Mouse (Mus musculus) large intestine, adult 2 months (tissue): ENCODE data around the gene Gtpbp4. TPM values are rescaled to one million over a fixed set of nuclear protein-coding genes. Genes with fewer than 3 reads are reported as not detected.
A peak's percentile ranks its signal among the peaks of the same experiment; 100 is the strongest.
"Not testable (repeated sequence)": the region's sequence is repeated elsewhere in the genome, so short reads cannot be mapped to it uniquely, and the experiment has no call there.

ENCODE experiments used
- DNase-seq: peaks from one replicate; pipeline ENCODE4 v3.0.0-alpha.2; 2012; ENCODE audit warnings: low read depth, low spot score
- WGBS: fragments of 180-500 bp; shearing (Covaris S2); methylation state at CpG from one replicate; pipeline ENCODE4 v1.1.7; 2018; 5-methylcytosine and 5-hydroxymethylcytosine counted together
- polyA plus RNA-seq: library from polyadenylated mRNA; depleted of rRNA; stranded (reverse); fragments of >200 nt; gene quantifications from 2 replicates; pipeline ENCODE4 v1.2.3, GENCODE M21; 2012; rRNA removed

Gtpbp4 gene
- 6.2 and 7.8 TPM in 2 replicates for polyA plus RNA-seq

GRCm38 (mm10) chr13:8995990-8996786, at the start of gene Gtpbp4:
Gtpbp4 (minus strand) TSS chr13:8996083.
- DNase-seq: peak; percentile 92

DNA sequence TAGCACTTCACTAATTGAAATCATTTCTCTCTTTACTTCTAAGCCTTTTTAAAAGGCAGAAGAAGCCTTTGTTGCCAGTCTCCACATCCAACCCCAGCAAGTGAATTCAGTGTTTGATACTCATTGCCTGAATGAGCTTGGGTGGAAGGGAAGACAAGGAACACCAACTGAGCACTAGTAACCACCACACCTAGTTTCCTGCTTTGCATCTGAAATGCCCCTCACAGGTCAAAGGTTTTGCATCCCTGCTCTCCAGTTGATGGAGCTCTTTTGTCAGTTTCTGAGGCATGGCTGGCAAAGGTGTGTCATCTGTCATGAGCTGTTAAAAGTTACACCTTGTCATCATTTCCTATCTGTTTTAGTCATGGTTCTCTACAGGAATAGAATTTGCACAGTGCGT, 48.8 kb upstream of the Gtpbp4 start:
- DNase-seq: no peak
- 100% methylated on average over 1 of the region's 1 CpGs for WGBS

More at GRCm38 (mm10) chr13:8995990-8996786, at the start of gene Gtpbp4:
- WGBS: under 1% methylated on average over 51 of the region's 51 CpGs

DNA sequence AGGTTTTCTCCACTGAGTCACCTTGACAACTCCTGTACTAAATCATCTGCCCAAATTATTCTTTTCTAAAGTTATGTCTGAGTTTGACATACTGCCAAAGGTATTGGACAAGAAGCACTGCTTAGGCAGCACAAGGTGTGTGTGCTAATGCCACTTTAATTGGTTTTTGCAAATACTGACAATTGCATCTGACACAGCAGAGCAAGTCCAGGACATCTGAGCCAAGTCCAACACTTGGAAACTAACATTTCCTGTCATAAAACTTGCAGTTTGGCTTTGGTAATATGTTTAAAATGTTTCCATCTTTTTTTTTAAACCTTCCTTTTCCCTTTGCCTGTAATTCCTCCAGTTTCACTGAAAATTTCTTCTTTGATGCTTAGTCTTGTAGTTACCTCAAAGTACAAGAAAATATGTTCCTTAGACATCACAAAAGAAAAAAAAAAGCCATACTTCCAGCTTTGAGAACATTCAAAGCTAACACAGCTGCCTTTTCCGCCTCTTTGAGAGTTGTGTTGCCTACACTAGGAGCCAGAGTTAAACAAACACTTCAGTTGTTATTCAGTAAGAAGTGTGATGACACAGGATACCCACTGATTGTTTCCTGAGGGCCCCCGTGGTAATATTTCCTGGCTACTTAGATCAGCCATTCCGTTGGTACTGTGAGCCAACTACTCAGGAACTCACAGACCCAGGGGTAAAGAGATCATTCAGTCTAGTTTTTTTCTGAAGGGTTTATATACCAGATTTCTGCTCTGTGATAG, 47.6 kb upstream of the Gtpbp4 start:
- WGBS: 8% methylated on average over 3 of the region's 3 CpGs
- peak; percentile 33 for DNase-seq

- WGBS: 89% methylated on average over 1 of the region's 1 CpGs
- DNase-seq: no peak
Observed at GRCm38 (mm10) chr13:9040626-9041025, 44.7 kb upstream of the Gtpbp4 start.

DNA sequence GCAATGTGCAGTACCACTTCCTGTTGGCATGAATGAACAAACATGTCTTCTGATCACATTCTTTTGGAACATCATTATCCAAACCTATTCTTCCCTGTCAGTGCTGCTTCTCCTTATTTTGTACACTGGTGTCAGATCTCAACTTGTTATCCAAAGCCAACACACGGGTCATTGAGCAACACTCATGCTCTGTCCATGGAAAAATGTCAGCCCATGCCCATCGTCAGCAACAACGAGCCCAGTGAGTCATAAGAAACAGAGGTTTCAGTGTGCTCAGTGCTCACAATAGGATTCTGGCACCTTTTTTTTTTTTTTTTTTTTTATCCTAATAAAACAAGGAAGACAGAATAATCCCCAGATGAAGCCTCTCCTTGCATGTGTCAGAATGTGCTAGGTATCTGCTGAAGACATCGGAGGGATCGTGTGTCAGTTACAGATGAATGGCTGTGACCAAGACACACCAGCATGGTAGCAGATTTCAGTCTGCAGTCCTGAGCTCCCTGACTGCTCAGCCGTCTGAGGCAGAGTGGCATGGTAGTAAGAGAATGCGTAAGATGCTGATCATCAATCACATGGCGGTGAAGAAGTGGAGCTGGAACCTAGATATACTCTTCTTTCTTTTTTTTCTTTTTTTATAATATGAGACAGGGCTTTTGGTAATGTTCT, 36.2 kb upstream of the Gtpbp4 start:
- no peak for DNase-seq
- 92% methylated on average over 8 of the region's 8 CpGs for WGBS

- DNase-seq: no peak
- 83% methylated on average over 4 of the region's 4 CpGs for WGBS
Observed at GRCm38 (mm10) chr13:9030364-9030763, 34.5 kb upstream of the Gtpbp4 start.

DNA sequence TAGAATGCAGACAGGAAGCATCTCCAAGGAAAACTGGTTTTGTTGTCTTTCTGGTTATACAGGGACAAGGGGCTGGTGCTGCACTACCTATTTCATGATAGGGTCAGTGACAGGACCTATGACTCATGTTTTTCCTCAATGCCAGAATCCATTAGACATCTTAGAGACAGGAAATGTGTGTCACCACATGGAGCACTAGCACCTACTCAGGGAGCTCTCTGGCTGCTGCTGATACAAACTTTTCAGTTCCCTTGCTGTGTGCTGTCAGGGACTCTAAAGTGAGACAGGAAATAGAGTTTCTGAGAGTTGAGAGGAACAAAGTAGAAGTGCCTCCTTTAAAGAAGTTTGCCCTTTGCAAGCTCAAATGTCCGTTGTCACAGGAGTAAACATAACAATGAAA, 31.4 kb upstream of the Gtpbp4 start:
- 56% methylated on average over 1 of the region's 1 CpGs for WGBS
- no peak for DNase-seq

- 25% methylated on average over 1 of the region's 1 CpGs for WGBS
- peak; percentile 19 for DNase-seq
Observed at GRCm38 (mm10) chr13:9022623-9023022, 26.7 kb upstream of the Gtpbp4 start.

DNA sequence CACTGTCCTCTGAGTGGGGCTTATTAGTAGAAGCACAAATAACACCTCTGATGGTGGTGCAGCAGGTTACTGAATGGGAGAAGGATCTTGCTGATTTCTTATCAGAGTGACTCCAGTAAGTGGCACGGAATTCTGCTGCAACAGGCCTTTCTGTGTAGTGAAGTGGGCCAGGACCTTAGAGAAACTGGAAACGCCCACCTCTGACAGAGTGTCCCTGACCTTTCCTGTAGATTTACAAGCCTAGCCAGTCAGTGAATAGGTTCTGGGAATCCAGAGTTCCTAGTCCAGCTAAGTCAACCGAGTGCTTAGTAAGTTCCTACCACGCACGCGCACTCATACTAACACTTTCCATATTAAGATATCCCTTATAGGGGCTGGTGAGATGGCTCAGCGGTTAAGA, 25.7 kb upstream of the Gtpbp4 start:
- WGBS: 90% methylated on average over 7 of the region's 7 CpGs
- DNase-seq: no peak

DNA sequence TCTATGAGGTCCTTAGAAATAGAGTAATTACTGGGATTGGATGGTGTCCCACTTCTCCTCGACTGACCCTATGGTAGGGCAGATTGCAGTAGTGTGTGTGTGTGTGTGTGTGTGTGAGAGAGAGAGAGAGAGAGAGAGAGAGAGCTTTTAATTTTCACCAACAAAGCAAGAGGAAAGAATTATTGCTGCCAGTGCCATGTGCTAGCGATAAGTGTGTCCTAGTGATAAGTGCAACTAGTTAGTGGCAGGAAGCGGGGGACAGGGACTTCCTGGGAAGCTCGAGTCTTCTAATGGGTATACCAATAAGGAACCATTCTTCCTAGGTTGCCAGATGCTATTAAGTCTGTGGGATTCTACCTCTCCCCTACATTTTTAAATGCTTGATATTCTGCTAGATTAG, 23.8 kb upstream of the Gtpbp4 start:
- WGBS: 83% methylated on average over 4 of the region's 4 CpGs
- DNase-seq: no peak

GRCm38 (mm10) chr13:9018974-9019587, 23.2 kb upstream of the Gtpbp4 start:
- 47% methylated on average over 2 of the region's 2 CpGs for WGBS
- no peak for DNase-seq

- no peak for DNase-seq
- WGBS: 71% methylated on average over 8 of the region's 8 CpGs
Observed at GRCm38 (mm10) chr13:9017190-9017589, 21.3 kb upstream of the Gtpbp4 start.

- 9% methylated on average over 3 of the region's 3 CpGs for WGBS
- DNase-seq: peak; percentile 53
Observed at GRCm38 (mm10) chr13:9014431-9014830, 18.5 kb upstream of the Gtpbp4 start.

DNA sequence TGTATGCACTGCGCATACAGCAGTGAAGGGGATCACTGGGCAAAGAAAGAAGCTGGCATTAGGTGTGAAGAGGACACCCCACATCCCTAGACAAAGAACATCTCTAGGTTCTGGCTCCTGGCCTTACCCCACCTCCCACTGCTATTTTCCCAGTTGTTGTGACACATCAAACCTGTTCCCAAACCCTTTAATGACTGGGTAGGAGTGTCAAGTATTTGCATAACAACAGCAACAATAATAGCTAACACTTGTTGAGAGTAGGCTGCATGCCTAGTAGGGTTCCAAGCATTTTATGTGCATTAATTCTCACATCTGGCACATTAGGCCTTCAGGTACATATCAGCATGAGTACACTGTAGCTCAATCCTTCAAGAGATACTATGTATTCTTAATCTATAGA, 17.6 kb upstream of the Gtpbp4 start:
- DNase-seq: no peak
- 53% methylated on average over 1 of the region's 1 CpGs for WGBS

GRCm38 (mm10) chr13:9011596-9012350, 15.9 kb upstream of the Gtpbp4 start:
- DNase-seq: peak; percentile 68
- 56% methylated on average over 12 of the region's 12 CpGs for WGBS

DNA sequence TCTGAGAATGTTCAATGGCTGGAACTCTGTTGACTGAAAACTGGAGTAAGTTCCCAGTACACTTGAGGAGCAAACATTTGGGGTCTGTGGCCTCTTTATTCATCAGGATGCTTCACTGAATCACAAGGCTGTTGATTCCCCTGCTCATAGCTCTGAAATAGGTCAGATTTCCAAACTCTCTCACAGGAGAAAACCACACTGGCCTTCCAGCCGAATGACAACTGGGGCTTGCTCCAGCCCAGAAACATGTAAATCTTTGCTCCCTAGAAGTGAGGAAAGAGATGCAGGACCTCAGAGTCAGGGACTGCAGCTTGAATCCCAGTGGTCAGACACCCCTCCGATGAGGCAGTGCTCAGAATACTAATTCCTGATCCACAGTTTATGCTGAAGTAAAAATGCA, 7.4 kb upstream of the Gtpbp4 start:
- DNase-seq: no peak
- WGBS: 75% methylated on average over 2 of the region's 2 CpGs

- DNase-seq: no peak
- WGBS: 55% methylated on average over 8 of the region's 8 CpGs
Observed at GRCm38 (mm10) chr13:8999464-8999863, 3.6 kb upstream of the Gtpbp4 start.

DNA sequence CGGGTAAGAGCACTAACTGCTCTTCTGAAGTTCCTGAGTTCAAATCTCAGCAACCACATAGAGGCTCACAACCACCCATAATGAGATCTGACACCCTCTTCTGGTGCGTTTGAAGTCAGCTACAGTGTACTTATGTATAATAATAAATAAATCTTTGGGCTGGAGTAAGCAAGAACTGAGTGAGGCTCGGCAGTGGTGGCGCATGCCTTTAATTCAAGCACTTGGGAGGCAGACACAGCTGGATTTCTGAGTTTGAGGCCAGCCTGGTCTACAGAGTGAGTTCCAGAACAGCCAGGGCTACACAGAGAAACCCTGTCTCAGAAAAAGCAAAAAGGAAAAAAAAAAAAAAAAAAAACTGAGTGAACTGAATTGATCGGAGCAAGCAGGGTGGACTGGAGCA, 1.3 kb upstream of the Gtpbp4 start:
- DNase-seq: not testable (repeated sequence)
- WGBS: 74% methylated on average over 5 of the region's 5 CpGs
